Mouse (Mus musculus): Measurements from ENCODE around the gene Naa35.

The Naa35 gene

GRCm38 (mm10) chr13:59584947-59585647, at the start of gene Naa35, which contains the start of gene Agtpbp1:
TSS of gene Naa35 (plus strand) at chr13:59585259.
TSS of gene Agtpbp1 (minus strand) at chr13:59585227.
- DNase-seq = peak; percentile 100

DNA sequence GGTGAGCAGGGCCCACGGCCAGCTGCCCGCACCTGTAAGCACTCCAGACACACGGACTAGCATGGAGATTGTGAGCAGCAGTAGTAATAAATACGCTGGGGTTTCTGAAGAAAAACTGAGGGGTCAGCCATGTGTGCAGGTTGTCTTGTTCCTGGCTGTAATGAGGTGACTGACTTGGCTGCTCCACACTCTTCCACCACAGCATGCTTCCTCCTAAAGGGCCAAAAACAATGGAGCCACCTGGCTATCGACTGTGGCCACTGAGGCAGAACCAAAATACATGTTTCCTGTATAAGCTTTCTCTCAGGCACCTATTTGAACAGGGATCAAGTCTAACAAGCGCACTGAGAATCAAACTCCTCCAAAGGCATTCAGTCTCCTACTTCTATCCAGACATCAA, 49.3 kb upstream of the Naa35 start:
- DNase-seq = no peak

- no peak for DNase-seq
Observed at GRCm38 (mm10) chr13:59536631-59537030, 48.4 kb upstream of the Naa35 start.

- no peak for DNase-seq
Observed at GRCm38 (mm10) chr13:59538661-59539060, 46.4 kb upstream of the Naa35 start.

DNA sequence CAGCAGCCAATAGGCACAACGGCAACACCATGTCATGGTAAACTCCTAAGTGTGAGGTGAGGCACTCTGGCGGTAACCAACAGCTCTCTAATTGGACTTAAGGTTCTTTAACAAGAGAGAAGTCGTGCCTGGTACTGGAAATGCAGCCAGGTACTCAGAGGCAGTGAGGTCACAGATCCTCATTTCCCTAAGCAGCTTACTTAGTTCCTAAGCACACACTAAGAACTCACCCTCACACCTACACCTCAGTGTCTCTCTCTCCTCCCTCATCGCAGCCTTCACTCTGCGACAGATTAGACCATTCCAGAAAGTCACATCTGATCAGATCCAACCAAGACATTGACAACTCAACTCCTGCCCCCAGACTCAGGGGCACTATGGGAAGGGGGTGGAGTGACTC, 45.0 kb upstream of the Naa35 start:
- DNase-seq = no peak

GRCm38 (mm10) chr13:59542411-59542810, 42.6 kb upstream of the Naa35 start:
- DNase-seq = no peak

- no peak for DNase-seq
Observed at GRCm38 (mm10) chr13:59547091-59547490, 38.0 kb upstream of the Naa35 start.

DNA sequence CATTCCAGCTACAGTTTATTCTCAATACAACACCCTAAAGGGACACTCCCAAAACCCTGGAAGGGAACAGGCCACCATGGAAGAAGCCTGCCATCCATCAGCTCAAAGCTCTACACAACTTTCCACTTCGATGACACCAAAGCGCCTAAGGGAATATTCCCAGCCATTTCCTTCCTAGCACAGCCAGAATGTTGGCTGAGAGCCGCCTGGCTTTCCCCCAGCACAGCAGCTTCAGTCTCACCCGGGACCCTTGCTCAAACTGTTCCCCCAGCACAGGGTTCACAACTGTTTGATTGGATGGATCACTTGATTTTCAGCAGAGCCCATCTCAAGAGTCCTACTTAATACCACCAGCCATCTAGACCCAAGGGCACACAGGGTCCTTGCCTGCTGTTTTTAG, 37.3 kb upstream of the Naa35 start:
- DNase-seq = no peak

DNA sequence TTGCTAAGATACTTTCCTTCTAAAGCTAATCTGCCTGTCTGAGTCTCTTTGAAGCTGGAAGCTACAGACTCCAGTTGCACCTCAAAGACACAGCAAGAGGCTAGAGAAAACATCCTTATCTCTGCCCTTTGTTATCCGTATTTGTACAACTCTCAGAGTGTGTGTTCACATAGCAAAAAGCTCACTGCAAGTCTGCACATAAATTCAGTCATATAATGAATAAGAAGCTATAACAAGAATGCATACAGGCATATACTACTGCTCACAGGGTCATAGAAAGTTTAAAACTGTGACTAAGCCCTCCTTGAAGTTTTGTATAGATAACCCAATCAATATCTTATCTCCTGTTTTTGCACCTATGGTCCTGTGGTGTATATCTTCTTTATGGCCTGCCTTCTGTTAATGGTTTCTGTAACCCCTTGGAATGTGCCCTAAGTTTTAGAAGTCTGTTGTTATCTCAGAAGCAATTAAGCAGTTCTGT, 35.7 kb upstream of the Naa35 start:
- no peak for DNase-seq

DNA sequence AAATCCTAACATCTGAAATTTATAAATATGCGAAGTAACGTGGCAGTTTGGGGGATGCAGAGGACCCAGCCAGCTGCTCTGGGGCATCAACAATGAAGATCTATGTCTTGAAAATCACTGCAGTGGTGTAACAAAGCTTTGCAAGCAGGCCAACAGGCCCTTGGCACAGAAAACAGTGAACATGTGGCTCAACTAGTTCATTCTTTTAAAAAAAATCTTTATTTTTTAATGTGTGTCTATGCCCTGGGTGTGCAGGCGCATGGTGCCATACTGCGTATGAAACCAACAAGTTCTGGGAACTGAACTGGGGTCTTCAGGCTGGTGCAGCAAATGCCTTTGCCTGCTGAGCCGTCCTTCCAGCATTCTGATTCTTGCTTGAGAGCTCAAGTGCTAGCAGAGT, 32.8 kb upstream of the Naa35 start:
- no peak for DNase-seq

GRCm38 (mm10) chr13:59552751-59553150, 32.3 kb upstream of the Naa35 start:
- DNase-seq = no peak

DNA sequence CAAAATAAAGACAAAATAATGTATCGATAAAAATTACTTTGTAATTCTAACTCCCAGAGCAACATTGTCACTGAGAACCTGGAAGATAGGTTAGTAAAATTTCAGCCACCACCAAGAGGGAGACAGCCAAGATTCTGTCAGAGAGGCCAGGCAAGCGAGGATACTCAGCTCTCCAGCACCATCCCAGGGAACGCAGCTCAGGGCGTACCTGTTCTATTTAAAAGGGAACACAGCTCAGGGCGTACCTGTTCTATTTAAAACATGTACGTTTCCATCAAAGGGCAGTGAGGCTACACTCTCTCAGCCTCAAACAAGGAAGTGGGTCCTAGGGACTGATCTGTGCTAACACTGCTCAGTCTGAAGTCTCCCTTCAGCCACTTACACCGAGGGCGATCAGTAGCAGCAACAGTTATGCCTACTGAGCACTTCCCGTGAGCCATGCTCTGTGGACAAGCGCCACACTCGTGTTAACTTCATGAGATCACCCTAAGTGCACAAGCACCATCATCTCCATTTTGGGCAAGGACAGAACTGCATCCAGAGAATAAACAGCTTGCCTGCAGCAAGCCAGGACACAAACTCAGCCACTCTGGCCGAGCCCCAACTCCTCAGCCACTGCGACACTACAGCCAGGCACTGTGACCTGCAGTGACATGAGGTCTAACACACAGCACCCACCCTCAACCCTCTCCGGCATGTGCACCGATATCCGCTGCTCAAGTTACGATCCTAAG, 30.1 kb upstream of the Naa35 start:
- DNase-seq = no peak

DNA sequence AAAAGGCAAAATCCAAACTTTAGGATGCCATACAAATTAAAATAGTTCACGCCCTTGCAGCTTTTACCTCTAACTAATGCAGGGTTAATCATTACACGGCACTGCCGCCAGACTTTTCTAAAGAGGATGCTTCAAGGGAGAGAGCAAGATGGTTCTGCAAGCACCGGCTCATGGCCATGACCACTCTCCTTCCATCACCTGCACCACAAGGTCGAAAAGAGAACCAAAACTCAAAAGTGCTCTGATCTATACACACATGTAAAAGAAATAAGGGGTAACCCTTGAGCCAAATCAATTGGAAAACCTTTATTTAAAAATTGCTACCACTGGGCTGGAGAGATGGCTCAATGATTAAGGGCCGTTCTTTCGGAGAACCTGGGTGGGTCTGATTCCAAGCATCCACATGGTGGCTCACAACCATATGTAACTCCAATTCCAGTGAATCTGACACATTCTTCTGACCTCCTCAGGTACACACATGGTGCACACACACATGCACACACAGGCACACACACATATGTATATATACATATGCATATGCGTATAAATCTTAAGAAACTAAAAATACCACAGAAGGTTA, 29.4 kb upstream of the Naa35 start:
- DNase-seq = no peak

GRCm38 (mm10) chr13:59556670-59557069, 28.4 kb upstream of the Naa35 start:
- peak; percentile 68 for DNase-seq

- DNase-seq = peak; percentile 93
Observed at GRCm38 (mm10) chr13:59557185-59557985, 27.7 kb upstream of the Naa35 start.

DNA sequence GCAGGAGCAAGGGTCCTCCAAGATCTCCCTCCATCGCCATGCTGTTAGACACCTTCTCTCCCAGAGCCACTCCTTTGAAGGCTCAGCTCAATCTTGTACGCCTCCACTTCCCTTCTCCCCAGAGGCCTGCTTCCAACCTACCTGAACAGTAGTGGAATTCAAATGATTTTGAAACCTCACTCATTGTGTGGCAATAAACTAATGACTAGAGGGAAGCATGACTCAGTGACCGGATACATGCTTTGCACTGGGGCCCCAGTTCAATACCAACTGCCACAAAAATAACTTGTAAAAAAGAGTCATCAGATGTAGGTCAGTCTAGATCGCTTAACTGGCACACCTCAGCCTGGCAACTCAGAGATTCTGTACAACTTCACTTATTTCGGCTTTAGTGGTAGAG, 26.3 kb upstream of the Naa35 start:
- DNase-seq = no peak

GRCm38 (mm10) chr13:59562471-59562870, 22.6 kb upstream of the Naa35 start:
- DNase-seq = no peak

DNA sequence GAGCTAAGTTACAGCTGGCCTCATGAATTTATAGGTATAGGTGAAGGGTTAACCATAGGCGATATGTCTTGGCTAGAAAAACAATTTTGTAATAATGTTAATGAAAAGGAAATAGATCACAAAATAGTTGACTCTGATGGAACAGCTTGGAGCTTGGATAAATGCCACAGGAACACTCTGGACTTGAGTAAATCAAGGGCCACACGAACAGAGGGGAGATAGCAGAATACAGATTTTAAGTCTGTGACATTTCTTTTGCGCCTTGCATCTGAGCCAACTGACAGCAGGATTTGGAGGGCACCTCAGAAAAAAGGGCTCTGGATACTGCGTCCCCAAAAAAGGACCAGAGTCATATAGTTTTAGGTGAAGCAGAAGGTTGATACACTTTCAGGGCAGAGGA, 20.6 kb upstream of the Naa35 start:
- no peak for DNase-seq

DNA sequence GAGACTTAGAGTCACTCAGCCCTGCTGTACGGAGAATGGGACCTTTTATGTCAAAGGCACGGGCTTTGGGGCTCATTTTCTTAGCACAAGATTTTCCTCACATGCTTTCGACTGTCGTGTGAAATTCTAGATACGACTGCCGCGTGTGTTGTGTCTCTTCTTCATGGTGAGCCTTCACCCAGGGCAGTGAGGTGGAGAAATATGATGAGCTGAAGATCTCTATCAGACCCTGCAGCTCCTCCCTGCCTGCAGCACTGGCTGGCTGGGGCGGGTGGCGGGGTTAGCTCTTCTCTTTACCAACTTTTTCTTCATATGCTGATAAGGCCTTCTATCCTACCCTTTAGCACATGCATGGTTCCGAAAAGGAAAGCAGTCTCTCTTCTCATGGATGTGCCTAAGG, 20.1 kb upstream of the Naa35 start:
- DNase-seq = no peak

- no peak for DNase-seq
Observed at GRCm38 (mm10) chr13:59565945-59566520, 19.0 kb upstream of the Naa35 start.

- DNase-seq = no peak
Observed at GRCm38 (mm10) chr13:59571107-59571506, 14.0 kb upstream of the Naa35 start.

DNA sequence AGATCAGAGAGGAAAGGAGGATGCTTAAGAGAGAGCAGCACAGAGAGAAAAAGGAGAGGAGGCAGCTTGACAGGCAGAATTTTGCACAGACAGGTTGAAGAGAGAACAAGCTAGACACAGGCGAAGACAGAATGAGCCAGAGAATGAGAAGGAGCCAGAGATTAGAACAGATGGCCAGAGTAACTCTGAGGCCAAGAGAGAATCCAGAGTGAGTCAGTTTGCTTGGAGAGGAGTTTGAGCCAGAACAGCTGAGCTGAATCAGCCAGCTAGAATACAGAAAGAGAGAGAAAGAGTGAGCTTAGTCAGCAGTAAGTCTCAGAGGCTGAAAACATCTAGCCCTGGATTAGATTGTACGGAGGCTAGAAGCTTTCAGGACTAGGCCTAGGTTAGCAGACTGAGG, 12.5 kb upstream of the Naa35 start:
- DNase-seq = no peak

- DNase-seq = peak; percentile 18
Observed at GRCm38 (mm10) chr13:59580954-59581353, 4.1 kb upstream of the Naa35 start.
